Mouse (Mus musculus): ENCODE results near the gene Pdxp. TPM values are rescaled to one million over a fixed set of nuclear protein-coding genes. Genes with fewer than 3 reads are reported as not detected.

Pdxp gene
- polyA plus RNA-seq, 1 experiment, result 25.1 TPM

DNA sequence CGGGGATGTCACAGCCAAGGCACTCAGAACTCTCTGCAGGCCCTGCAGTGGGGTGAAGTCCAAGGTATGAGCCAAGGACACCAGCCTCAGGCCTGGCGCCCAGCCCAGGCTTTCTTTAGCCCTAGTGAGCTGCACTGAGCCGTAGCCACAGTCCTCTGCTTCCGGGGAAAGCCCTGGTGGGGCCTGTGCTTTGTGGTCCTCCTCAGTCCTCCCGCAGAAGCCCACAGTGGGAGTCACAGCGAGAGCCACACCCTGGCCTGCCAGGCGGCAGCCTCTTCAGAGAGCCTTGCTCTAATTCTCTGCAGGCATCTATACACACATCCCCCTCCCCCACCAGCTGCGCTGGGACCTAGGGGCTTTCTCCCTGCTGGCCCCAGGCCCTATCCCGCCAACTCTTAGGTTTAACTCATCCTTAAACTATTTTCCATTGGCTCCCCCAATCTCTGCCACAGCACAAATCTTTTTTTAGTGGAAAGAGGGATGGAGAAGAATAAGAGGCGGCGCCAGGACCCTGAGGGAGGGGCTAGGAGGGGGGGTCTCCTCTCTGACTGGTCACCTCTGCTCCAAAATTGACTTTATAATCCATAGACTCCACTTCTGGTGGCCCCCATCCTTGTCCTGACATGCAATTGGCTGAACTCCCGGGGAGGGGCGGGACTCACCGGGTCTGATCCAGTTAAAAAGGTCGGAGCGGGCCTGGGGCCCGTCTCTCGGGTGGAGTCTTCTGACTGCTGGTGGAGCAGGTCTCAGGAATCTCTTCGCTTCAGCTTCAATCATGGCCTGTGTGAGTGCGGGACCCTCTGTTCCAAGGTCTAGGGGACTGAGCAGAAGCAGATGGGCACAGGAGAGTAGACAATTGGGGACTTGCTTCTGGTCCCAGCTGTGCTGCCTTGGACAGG lies 12.6 kb downstream of the Pdxp start, which contains the start of gene Lgals1:
Gene Lgals1 (plus strand): TSS at position 705 of the 899 bp plus-strand sequence.
- no peaks in the 10 kb centered on the region for H3K27me3 ChIP-seq (ENCODE audit: control insufficient read depth, insufficient read depth, insufficient read length)
- TF ChIP-seq MAX (IDR thresholded peaks at IDR 0.05), result peak; percentile 75
- no peak for TF ChIP-seq CEBPB (IDR thresholded peaks at IDR 0.05; ENCODE audit: low read depth)
- peaks cover 27% of the 10 kb centered on the region for H3K79me3 ChIP-seq (ENCODE audit: low read depth)
- H3ac ChIP-seq (ENCODE audit: control insufficient read depth, insufficient read length, low read depth), result peak within 1 kb of the TSS; percentile 99
- peaks cover 37% of the 10 kb centered on the region for H3K79me2 ChIP-seq (ENCODE audit: control insufficient read depth, insufficient read depth)
- peak within 1 kb of the TSS; percentile 99 for H3K4me3 ChIP-seq (ENCODE audit: insufficient read depth, poor library complexity, severe bottlenecking)
- peaks cover 33% of the 10 kb centered on the region for H3K36me3 ChIP-seq (ENCODE audit: control insufficient read depth, insufficient read depth)

GRCm38 (mm10) chr15:78927021-78927787 lies 13.5 kb downstream of the Pdxp start:
- H3K4me3 ChIP-seq (ENCODE audit: insufficient read depth, poor library complexity, severe bottlenecking), result peak overlapping the region; percentile 99
- peak overlapping the region; percentile 99 for H3ac ChIP-seq (ENCODE audit: control insufficient read depth, insufficient read length, low read depth)
- H3K79me3 ChIP-seq (ENCODE audit: low read depth), result peaks cover 27% of the 10 kb centered on the region
- peaks cover 37% of the 10 kb centered on the region for H3K79me2 ChIP-seq (ENCODE audit: control insufficient read depth, insufficient read depth)
- TF ChIP-seq MAX (IDR thresholded peaks at IDR 0.05), result peak; percentile 10
- TF ChIP-seq MYOD1 (IDR thresholded peaks at IDR 0.05; ENCODE audit: control insufficient read depth, insufficient read length, low read depth), result peak; percentile 18
- no peak for TF ChIP-seq USF1 (IDR thresholded peaks at IDR 0.05; ENCODE audit: low read depth)
- TF ChIP-seq CTCF (IDR thresholded peaks at IDR 0.05; ENCODE audit: control insufficient read depth, insufficient read depth, insufficient read length), result no peak
- no peak for TF ChIP-seq CEBPB (IDR thresholded peaks at IDR 0.05; ENCODE audit: low read depth)
- TF ChIP-seq FOSL1 (IDR thresholded peaks at IDR 0.05; ENCODE audit: insufficient read depth, low read length, poor library complexity, severe bottlenecking), result no peak
- TF ChIP-seq MYOG (IDR thresholded peaks at IDR 0.05; ENCODE audit: control insufficient read depth, extremely low read depth, insufficient read length), result no peak
- H3K36me3 ChIP-seq (ENCODE audit: control insufficient read depth, insufficient read depth), result peaks cover 33% of the 10 kb centered on the region
- H3K27me3 ChIP-seq (ENCODE audit: control insufficient read depth, insufficient read depth, insufficient read length), result no peaks in the 10 kb centered on the region

DNA sequence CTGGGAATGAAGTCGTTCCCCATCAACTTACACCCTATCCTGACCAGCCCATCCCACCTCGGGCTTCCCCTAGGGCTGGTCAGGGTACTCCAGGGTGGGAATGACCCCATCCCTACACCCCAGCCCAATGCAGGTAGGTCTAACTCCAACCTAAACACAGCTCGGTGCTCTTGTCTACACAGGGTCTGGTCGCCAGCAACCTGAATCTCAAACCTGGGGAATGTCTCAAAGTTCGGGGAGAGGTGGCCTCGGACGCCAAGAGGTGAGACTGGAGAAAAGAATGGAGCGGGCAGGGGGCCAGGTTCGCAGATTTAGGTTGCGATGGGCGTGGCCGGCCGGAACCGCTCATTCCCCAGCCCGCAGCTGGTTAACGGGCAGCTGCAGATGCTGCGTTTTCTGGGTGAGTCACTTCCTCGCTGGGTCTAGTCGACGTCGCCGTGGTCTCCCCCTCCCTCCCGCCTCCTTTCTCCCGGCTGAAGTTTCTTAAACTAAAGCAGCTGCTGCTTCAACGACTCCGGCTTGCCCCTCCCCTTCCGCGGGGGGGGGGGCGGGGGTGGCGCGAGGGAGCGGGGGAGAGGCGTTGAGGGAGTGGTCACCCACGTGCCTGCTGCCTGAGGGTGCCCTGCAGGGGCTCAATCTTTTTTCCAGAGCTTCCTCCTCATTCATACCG lies 14.2 kb downstream of the Pdxp start:
- Histone ChIP-seq H3ac (ENCODE audit: control insufficient read depth, insufficient read length, low read depth) (peak overlapping the region; percentile 99), H3K36me3 (ENCODE audit: control insufficient read depth, insufficient read depth) (peaks cover 33% of the 10 kb centered on the region), H3K4me3 (ENCODE audit: insufficient read depth, poor library complexity, severe bottlenecking) (peak overlapping the region; percentile 99), H3K79me2 (ENCODE audit: control insufficient read depth, insufficient read depth) (peaks cover 37% of the 10 kb centered on the region), H3K79me3 (ENCODE audit: low read depth) (peaks cover 27% of the 10 kb centered on the region), H3K27me3 (ENCODE audit: control insufficient read depth, insufficient read depth, insufficient read length) (no peaks in the 10 kb centered on the region)
- TF ChIP-seq CEBPB (IDR thresholded peaks at IDR 0.05; ENCODE audit: low read depth), result no peak
- peak; percentile 62 for TF ChIP-seq USF1 (IDR thresholded peaks at IDR 0.05; ENCODE audit: low read depth)
- TF ChIP-seq MYOD1 (IDR thresholded peaks at IDR 0.05; ENCODE audit: control insufficient read depth, insufficient read length, low read depth), result peak; percentile 89
- TF ChIP-seq MAX (IDR thresholded peaks at IDR 0.05), result peak; percentile 85
- TF ChIP-seq FOSL1 (IDR thresholded peaks at IDR 0.05; ENCODE audit: insufficient read depth, low read length, poor library complexity, severe bottlenecking), result peak; percentile 43

DNA sequence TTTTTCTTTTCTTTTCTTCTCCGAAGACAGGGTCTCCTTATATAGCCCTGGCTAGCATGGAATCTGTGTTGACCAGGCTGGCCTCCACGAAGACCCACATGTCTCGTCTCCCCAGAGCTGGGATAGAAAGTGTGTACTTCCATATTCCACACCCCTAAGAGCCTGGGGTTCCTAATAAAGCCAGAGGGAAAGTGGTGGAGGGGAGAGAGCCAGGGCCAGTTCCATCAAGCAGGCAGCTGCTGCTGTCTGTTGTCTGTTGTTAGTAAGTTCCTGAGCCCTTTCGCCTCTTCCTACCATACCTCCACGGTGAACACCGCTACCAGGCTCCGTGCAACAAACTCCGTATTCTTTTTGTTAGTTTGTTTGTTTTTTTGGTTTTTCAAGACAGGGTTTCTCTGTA lies 14.8 kb downstream of the Pdxp start:
- H3K4me3 ChIP-seq (ENCODE audit: insufficient read depth, poor library complexity, severe bottlenecking), result peak overlapping the region; percentile 99

GRCm38 (mm10) chr15:78930192-78930706 lies 16.5 kb downstream of the Pdxp start:
- Histone ChIP-seq H3K79me2 (ENCODE audit: control insufficient read depth, insufficient read depth) (peaks cover 41% of the 10 kb centered on the region), H3K36me3 (ENCODE audit: control insufficient read depth, insufficient read depth) (peaks cover 33% of the 10 kb centered on the region), H3ac (ENCODE audit: control insufficient read depth, insufficient read length, low read depth) (peak overlapping the region; percentile 20), H3K79me3 (ENCODE audit: low read depth) (peaks cover 30% of the 10 kb centered on the region), H3K4me3 (ENCODE audit: insufficient read depth, poor library complexity, severe bottlenecking) (no peak overlapping the region), H3K27me3 (ENCODE audit: control insufficient read depth, insufficient read depth, insufficient read length) (no peaks in the 10 kb centered on the region)
- TF ChIP-seq FOSL1 (IDR thresholded peaks at IDR 0.05; ENCODE audit: insufficient read depth, low read length, poor library complexity, severe bottlenecking), result no peak
- TF ChIP-seq MYOG (IDR thresholded peaks at IDR 0.05; ENCODE audit: control insufficient read depth, extremely low read depth, insufficient read length), result no peak
- no peak for TF ChIP-seq CTCF (IDR thresholded peaks at IDR 0.05; ENCODE audit: control insufficient read depth, insufficient read depth, insufficient read length)
- no peak for TF ChIP-seq USF1 (IDR thresholded peaks at IDR 0.05; ENCODE audit: low read depth)
- TF ChIP-seq MYOD1 (IDR thresholded peaks at IDR 0.05; ENCODE audit: control insufficient read depth, insufficient read length, low read depth), result no peak
- no peak for TF ChIP-seq MAX (IDR thresholded peaks at IDR 0.05)
- TF ChIP-seq CEBPB (IDR thresholded peaks at IDR 0.05; ENCODE audit: low read depth), result no peak

More for the DNA sequence above, 14.8 kb downstream of the Pdxp start:
- Histone ChIP-seq H3K36me3 (ENCODE audit: control insufficient read depth, insufficient read depth) (peaks cover 33% of the 10 kb centered on the region), H3ac (ENCODE audit: control insufficient read depth, insufficient read length, low read depth) (peak overlapping the region; percentile 84), H3K79me3 (ENCODE audit: low read depth) (peaks cover 27% of the 10 kb centered on the region), H3K27me3 (ENCODE audit: control insufficient read depth, insufficient read depth, insufficient read length) (no peaks in the 10 kb centered on the region), H3K79me2 (ENCODE audit: control insufficient read depth, insufficient read depth) (peaks cover 37% of the 10 kb centered on the region)
- TF ChIP-seq FOSL1 (IDR thresholded peaks at IDR 0.05; ENCODE audit: insufficient read depth, low read length, poor library complexity, severe bottlenecking), result no peak
- TF ChIP-seq MAX (IDR thresholded peaks at IDR 0.05), result peak; percentile 5
- no peak for TF ChIP-seq MYOG (IDR thresholded peaks at IDR 0.05; ENCODE audit: control insufficient read depth, extremely low read depth, insufficient read length)
- TF ChIP-seq CEBPB (IDR thresholded peaks at IDR 0.05; ENCODE audit: low read depth), result no peak
- peak; percentile 42 for TF ChIP-seq MYOD1 (IDR thresholded peaks at IDR 0.05; ENCODE audit: control insufficient read depth, insufficient read length, low read depth)
- TF ChIP-seq CTCF (IDR thresholded peaks at IDR 0.05; ENCODE audit: control insufficient read depth, insufficient read depth, insufficient read length), result no peak
- TF ChIP-seq USF1 (IDR thresholded peaks at IDR 0.05; ENCODE audit: low read depth), result no peak
